Mouse (Mus musculus) thymus, adult 2 months (tissue): ENCODE measurements around the gene Prss27.

ENCODE experiments used
- CTCF ChIP-seq: fragments of 200-500 bp; IDR thresholded peaks from 2 replicates; pipeline ENCODE4 v1.5.1; 2012; ENCODE audit warnings: mild to moderate bottlenecking, control low read depth, low read length, moderate library complexity, borderline replicate concordance; ENCODE audit not compliant: control insufficient read depth, poor library complexity, insufficient read depth; ENCODE audit errors: extremely low read depth
- POLR2A ChIP-seq: fragments of 200-500 bp; IDR thresholded peaks from 2 replicates; pipeline ENCODE4 v1.6.1; 2012; ENCODE audit warnings: mild to moderate bottlenecking, low read length, control low read depth, moderate library complexity; ENCODE audit not compliant: control insufficient read depth, poor library complexity, insufficient read depth; ENCODE audit errors: extremely low read depth

DNA sequence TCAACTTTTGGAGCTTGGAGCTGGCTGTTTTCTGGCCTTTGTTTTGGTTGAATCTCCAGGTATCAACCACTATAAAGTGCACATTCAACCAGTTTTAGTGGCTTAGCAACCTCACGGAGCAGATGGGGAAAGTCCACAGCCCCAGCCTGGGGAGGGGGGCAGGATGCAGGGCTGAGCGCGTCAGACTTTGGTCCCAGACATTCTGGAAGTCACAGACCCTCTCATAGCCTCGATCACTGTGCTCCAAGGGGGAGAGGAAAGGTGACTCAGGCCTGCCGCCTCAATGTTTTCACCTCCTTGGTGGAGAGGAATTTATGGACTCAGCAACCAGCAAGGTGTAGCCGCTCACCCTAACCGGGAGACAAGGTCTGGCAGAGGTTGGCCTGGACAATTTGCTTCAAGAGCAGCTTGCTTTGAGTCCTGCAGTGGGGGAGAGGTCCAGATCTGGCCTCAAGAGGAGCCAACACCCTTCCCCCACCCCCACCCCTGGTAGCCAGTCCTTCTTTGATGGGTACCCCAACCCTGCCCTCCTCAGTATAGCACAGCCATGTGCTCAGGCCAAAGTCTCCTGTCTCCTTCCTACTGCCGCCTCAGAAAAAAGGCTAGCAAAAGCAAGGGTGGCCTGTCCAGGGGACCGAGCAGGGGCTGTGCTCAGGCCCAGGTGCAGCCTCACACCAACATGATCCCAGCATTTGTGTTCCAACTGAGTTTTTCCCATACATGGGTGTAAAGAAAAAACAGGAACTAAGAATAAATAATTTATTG, 45.0 kb upstream of the Prss27 start:
- no peak for TF ChIP-seq POLR2A
- TF ChIP-seq CTCF: no peak
